Mouse (Mus musculus) MEL (cell line): Measurements from ENCODE around the gene Miga1. TPM values are rescaled to one million over a fixed set of nuclear protein-coding genes. Genes with fewer than 3 reads are reported as not detected.
"Not testable (repeated sequence)": the region's sequence is repeated elsewhere in the genome, so short reads cannot be mapped to it uniquely, and the experiment has no call there.

Source experiments
- DNase-seq: peaks from one replicate; pipeline ENCODE4 v3.0.0; 2011; ENCODE audit warnings: low read depth, low spot score
- H3K27ac ChIP-seq: 2 replicates; pipeline ENCODE4 v1.5.1; 2012; ENCODE audit warnings: low read depth, mild to moderate bottlenecking, control low read depth, low read length, moderate library complexity; ENCODE audit not compliant: control insufficient read depth
- H3K27me3 ChIP-seq, 2 experiments: fragments of 150-350 bp in 1 of 2; sonication (generic) in 1 of 2; 2 replicates each; pipeline ENCODE4 v1.6.1; 2012; ENCODE audit warnings: low read length in 2 of 2, mild to moderate bottlenecking in 2 of 2, improper control_type of control experiment in 1 of 2, moderate library complexity in 1 of 2; ENCODE audit not compliant: insufficient read depth in 2 of 2, control insufficient read depth in 1 of 2
- H3K36me3 ChIP-seq, 2 experiments: 2 replicates each; pipeline ENCODE4 v1.6.1; 2012 to 2014; ENCODE audit warnings: low read length in 2 of 2, improper control_type of control experiment in 1 of 2, inconsistent platforms in 1 of 2, mild to moderate bottlenecking in 1 of 2; ENCODE audit not compliant: insufficient read depth in 2 of 2, control insufficient read depth in 1 of 2
- H3K4me1 ChIP-seq, 2 experiments: fragments of 150-350 bp in 1 of 2; sonication (generic) in 1 of 2; 2 replicates each; pipeline ENCODE4 v1.6.1; 2012; ENCODE audit warnings: low read length in 2 of 2, improper control_type of control experiment in 1 of 2, mild to moderate bottlenecking in 1 of 2; ENCODE audit not compliant: insufficient read depth in 2 of 2, control insufficient read depth in 1 of 2
- H3K4me3 ChIP-seq, 2 experiments: fragments of 150-350 bp in 1 of 2; sonication (generic) in 1 of 2; 2 replicates each; pipeline ENCODE4 v1.5.1; 2012; ENCODE audit warnings: low read depth in 2 of 2, low read length in 2 of 2, mild to moderate bottlenecking in 2 of 2, moderate library complexity in 2 of 2, control low read depth in 1 of 2, improper control_type of control experiment in 1 of 2; ENCODE audit not compliant: control insufficient read depth in 1 of 2, insufficient read depth in 1 of 2
- H3K79me2 ChIP-seq: 2 replicates; pipeline ENCODE4 v1.6.1; 2012; ENCODE audit warnings: mild to moderate bottlenecking, low read length, moderate library complexity; ENCODE audit not compliant: control insufficient read depth, poor library complexity, insufficient read depth
- H3K9ac ChIP-seq: 2 replicates; pipeline ENCODE4 v1.6.1; 2012; ENCODE audit warnings: low read depth, mild to moderate bottlenecking, control low read depth, low read length, moderate library complexity; ENCODE audit not compliant: control insufficient read depth, poor library complexity, severe bottlenecking
- H3K9me3 ChIP-seq: fragments of 150-350 bp; sonication (generic); replicated peaks from 2 replicates; pipeline ENCODE4 v1.6.1; 2012; ENCODE audit warnings: mild to moderate bottlenecking, low read length, improper control_type of control experiment, moderate library complexity; ENCODE audit not compliant: insufficient read depth
- BHLHE40 ChIP-seq: IDR thresholded peaks from 2 replicates; pipeline ENCODE4 v1.6.1; 2012; ENCODE audit warnings: low read depth, mild to moderate bottlenecking, inconsistent platforms, low read length, improper control_type of control experiment, borderline replicate concordance
- CHD2 ChIP-seq: IDR thresholded peaks from 2 replicates; pipeline ENCODE4 v1.6.1; 2011; ENCODE audit warnings: low read length, improper control_type of control experiment
- CTCF ChIP-seq, 3 experiments: IDR thresholded peaks in 2 of 3; conservative IDR thresholded peaks in 1 of 3; 2 replicates each; pipeline ENCODE4 v1.5.1; 2011 to 2012; ENCODE audit warnings: low read length in 3 of 3, low read depth in 2 of 3, mild to moderate bottlenecking in 2 of 3, improper control_type of control experiment in 1 of 3, inconsistent platforms in 1 of 3, mixed read lengths in 1 of 3, moderate library complexity in 1 of 3; ENCODE audit not compliant: control insufficient read depth in 1 of 3, insufficient read depth in 1 of 3, poor library complexity in 1 of 3, severe bottlenecking in 1 of 3
- EP300 ChIP-seq, 2 experiments: IDR thresholded peaks; 2 replicates each; pipeline ENCODE4 v1.6.1; 2011; ENCODE audit warnings: improper control_type of control experiment in 2 of 2, low read length in 2 of 2, low read depth in 1 of 2, mild to moderate bottlenecking in 1 of 2
- GABPA ChIP-seq: IDR thresholded peaks from 2 replicates; pipeline ENCODE4 v1.6.1; 2012; ENCODE audit warnings: low read depth, mild to moderate bottlenecking, inconsistent platforms, low read length, improper control_type of control experiment, moderate library complexity
- JUND ChIP-seq: IDR thresholded peaks from 2 replicates; pipeline ENCODE4 v1.6.1; 2011; ENCODE audit warnings: low read depth, mild to moderate bottlenecking, improper control_type of control experiment, low read length
- MAFK ChIP-seq: IDR thresholded peaks from 2 replicates; pipeline ENCODE4 v1.6.1; 2011; ENCODE audit warnings: low read depth, mild to moderate bottlenecking, low read length, improper control_type of control experiment, borderline replicate concordance
- MEF2A ChIP-seq: IDR thresholded peaks from 2 replicates; pipeline ENCODE4 v1.6.1; 2014; ENCODE audit warnings: low read depth, mild to moderate bottlenecking, inconsistent platforms, low read length, improper control_type of control experiment; ENCODE audit not compliant: poor library complexity, insufficient replicate concordance, severe bottlenecking; ENCODE audit errors: extremely low read depth
- NRF1 ChIP-seq: IDR thresholded peaks from 2 replicates; pipeline ENCODE4 v1.6.1; 2014; ENCODE audit warnings: low read depth, mild to moderate bottlenecking, inconsistent platforms, low read length, improper control_type of control experiment, moderate library complexity; ENCODE audit not compliant: poor library complexity, insufficient read depth, severe bottlenecking
- POLR2A ChIP-seq, 2 experiments: IDR thresholded peaks; 2 replicates each; pipeline ENCODE4 v1.6.1; 2011 to 2012; ENCODE audit warnings: low read length in 2 of 2, mild to moderate bottlenecking in 2 of 2, control low read depth in 1 of 2, improper control_type of control experiment in 1 of 2, low read depth in 1 of 2, moderate library complexity in 1 of 2; ENCODE audit not compliant: control insufficient read depth in 1 of 2, insufficient read depth in 1 of 2, poor library complexity in 1 of 2
- POLR2AphosphoS5 ChIP-seq: IDR thresholded peaks from 2 replicates; pipeline ENCODE4 v1.6.1; 2012; ENCODE audit warnings: low read depth, borderline replicate concordance, mild to moderate bottlenecking, inconsistent platforms, low read length, moderate library complexity, mixed read lengths
- RCOR1 ChIP-seq: IDR thresholded peaks from 2 replicates; pipeline ENCODE4 v1.6.1; 2012; ENCODE audit warnings: low read depth, mild to moderate bottlenecking, inconsistent platforms, low read length, improper control_type of control experiment
- SIN3A ChIP-seq: IDR thresholded peaks from 2 replicates; pipeline ENCODE4 v1.6.1; 2012; ENCODE audit warnings: low read length, improper control_type of control experiment, inconsistent platforms
- SMC3 ChIP-seq: IDR thresholded peaks from 2 replicates; pipeline ENCODE4 v1.6.1; 2011; ENCODE audit warnings: low read depth, low read length, improper control_type of control experiment
- TAL1 ChIP-seq: IDR thresholded peaks from 2 replicates; pipeline ENCODE4 v1.6.1; 2012; ENCODE audit warnings: mild to moderate bottlenecking, inconsistent platforms, low read length, moderate library complexity, mixed read lengths
- UBTF ChIP-seq: IDR thresholded peaks from 2 replicates; pipeline ENCODE4 v1.6.1; 2012; ENCODE audit warnings: low read depth, mild to moderate bottlenecking, inconsistent platforms, low read length, improper control_type of control experiment, moderate library complexity, borderline replicate concordance; ENCODE audit not compliant: insufficient read depth
- USF1 ChIP-seq: IDR thresholded peaks from 2 replicates; pipeline ENCODE4 v1.6.1; 2014; ENCODE audit warnings: low read depth, mild to moderate bottlenecking, inconsistent platforms, low read length, improper control_type of control experiment, moderate library complexity
- ZKSCAN1 ChIP-seq: IDR thresholded peaks from 2 replicates; pipeline ENCODE4 v1.6.1; 2012; ENCODE audit warnings: low read depth, mild to moderate bottlenecking, inconsistent platforms, low read length, improper control_type of control experiment, moderate library complexity
- polyA plus RNA-seq, 2 experiments: library from polyadenylated mRNA; stranded (reverse) in 1 of 2; unstranded in 1 of 2; fragments of >175 nt in 1 of 2; fragments of >200 nt in 1 of 2; gene quantifications; 2 replicates each; pipeline versions ENCODE4 v1.2.1 to v1.2.4; 2012; ENCODE audit warnings: low replicate concordance in 2 of 2, low read depth in 1 of 2; ENCODE audit not compliant: insufficient read length in 2 of 2, insufficient read depth in 1 of 2, missing spikeins in 1 of 2
- total RNA-seq: library from RNA; depleted of rRNA; stranded (reverse); fragments of 300-350 nt; gene quantifications from 2 replicates; pipeline ENCODE4 v1.2.3, GENCODE M21; 2012

Gene Miga1
- total and polyA plus RNA-seq, 3 experiments, result 14.2 to 16.2 TPM; not detected in 1

GRCm38 (mm10) chr3:152315613-152316012 is 24.6 kb downstream of the Miga1 start (continued):
- TF ChIP-seq BHLHE40 (no peak), RCOR1 (no peak)

GRCm38 (mm10) chr3:152314666-152315065 is 25.5 kb downstream of the Miga1 start:
- not testable (repeated sequence) for H3K4me3 ChIP-seq, H3K9ac ChIP-seq, DNase-seq
- peaks cover 5 to 15% of the 10 kb centered on the region in 2 experiments for H3K4me1 ChIP-seq
- TF ChIP-seq POLR2AphosphoS5, result peak; percentile 67; the same call in 1 of the 2 replicates
- TF ChIP-seq, all 39 proteins: peak for 1; not testable (repeated sequence) for 38
- not testable (repeated sequence) for H3K27ac ChIP-seq, H3K79me2 ChIP-seq, H3K9me3 ChIP-seq, H3K27me3 ChIP-seq
- peaks cover 0 to 12% of the 10 kb centered on the region in 2 experiments; a peak in 2 of 4 replicates for H3K36me3 ChIP-seq

- Histone ChIP-seq H3K27me3 (no peaks in the 10 kb centered on the region), H3K27ac (peak overlapping the region; percentile 59), H3K4me3 (no peak overlapping the region), H3K79me2 (no peaks in the 10 kb centered on the region), H3K36me3 (peaks cover 0 to 19% of the 10 kb centered on the region in 2 experiments; a peak in 2 of 4 replicates), H3K9me3 (no peaks in the 10 kb centered on the region), H3K4me1 (peaks cover 15 to 21% of the 10 kb centered on the region in 2 experiments), H3K9ac (no peak overlapping the region)
- no peak for TF ChIP-seq MAFK
- TF ChIP-seq ZKSCAN1, result no peak
- TF ChIP-seq UBTF, result no peak
- peak; percentile 24; the same call in 1 of the 2 replicates for TF ChIP-seq SIN3A
- peak in 1 of 2 experiments; percentile 6; a peak in 1 of 4 replicates for TF ChIP-seq EP300 (IDR thresholded peaks at IDR 0.05; ENCODE audit: low read depth in 1 of 2, low read length in 2 of 2)
- no peak for TF ChIP-seq JUND
- TF ChIP-seq MEF2A, result no peak
- TF ChIP-seq CTCF (IDR thresholded peaks at IDR 0.05 in 2 of 3, conservative IDR thresholded peaks at IDR 0.05 in 1 of 3; ENCODE audit: control insufficient read depth in 1 of 3, insufficient read depth in 1 of 3, low read depth in 2 of 3, low read length in 3 of 3, poor library complexity in 1 of 3, severe bottlenecking in 1 of 3), result 0 out of 6 replicates have a peak, but pooled peaks of 1 of the 3 experiments have one; percentile 4
- no peak for TF ChIP-seq POLR2A (IDR thresholded peaks at IDR 0.05; ENCODE audit: control insufficient read depth in 1 of 2, insufficient read depth in 1 of 2, low read depth in 1 of 2, low read length in 2 of 2, poor library complexity in 1 of 2)
- TF ChIP-seq NRF1, result no peak
- TF ChIP-seq CHD2, result no peak
- no peak for TF ChIP-seq GABPA
- no peak for TF ChIP-seq USF1
- TF ChIP-seq TAL1, result no peak
- TF ChIP-seq SMC3, result no peak
- peak; percentile 56 for DNase-seq
Measured at GRCm38 (mm10) chr3:152309250-152309645, 31.0 kb downstream of the Miga1 start.
